Mouse (Mus musculus) neural tube, embryonic 12.5 days (tissue): ENCODE measurements around the gene Gemin4. TPM values are rescaled to one million over a fixed set of nuclear protein-coding genes. Genes with fewer than 3 reads are reported as not detected.
A peak's percentile ranks its signal among the peaks of the same experiment; 100 is the strongest.

ENCODE experiments used
- ATAC-seq: fragments of 200-750 bp; cut with Nextera tagmentation; 2 replicates; pipeline ENCODE4 v1.8.0; 2017; ENCODE audit warnings: low read depth, mild to moderate bottlenecking, moderate TSS enrichment, moderate library complexity; ENCODE audit not compliant: low FRiP score
- H3K27ac ChIP-seq: fragments of 300-500 bp; sonication (generic); 2 replicates; pipeline ENCODE4 v1.5.1; 2016
- H3K27me3 ChIP-seq: fragments of 300-500 bp; sonication (generic); replicated peaks from 2 replicates; pipeline ENCODE4 v1.6.1; 2016; ENCODE audit warnings: mild to moderate bottlenecking
- H3K36me3 ChIP-seq: fragments of 300-500 bp; sonication (generic); 2 replicates; pipeline ENCODE4 v1.6.1; 2016; ENCODE audit warnings: mild to moderate bottlenecking
- H3K4me1 ChIP-seq: fragments of 300-500 bp; sonication (generic); 2 replicates; pipeline ENCODE4 v1.6.1; 2016
- H3K4me2 ChIP-seq: fragments of 300-500 bp; sonication (generic); replicated peaks from 2 replicates; pipeline ENCODE4 v1.6.1; 2016; ENCODE audit warnings: mild to moderate bottlenecking
- H3K4me3 ChIP-seq: fragments of 300-500 bp; sonication (generic); 2 replicates; pipeline ENCODE4 v1.5.1; 2016
- H3K9ac ChIP-seq: fragments of 300-500 bp; sonication (generic); 2 replicates; pipeline ENCODE4 v1.6.1; 2016; ENCODE audit warnings: mild to moderate bottlenecking
- H3K9me3 ChIP-seq: fragments of 300-500 bp; sonication (generic); 2 replicates; pipeline ENCODE4 v1.6.1; 2016; ENCODE audit warnings: mild to moderate bottlenecking
- WGBS: fragments of 180-500 bp; shearing (Covaris S2); methylation state at CpG from one replicate; pipeline ENCODE4 v1.1.7; 2016; 5-methylcytosine and 5-hydroxymethylcytosine counted together
- polyA plus RNA-seq: library from polyadenylated mRNA; unstranded; fragments of >200 nt; fragmentation: Nextera tagmentation; extraction: Ambion mirVana; gene quantifications from 2 replicates; pipeline ENCODE4 v1.2.1, GENCODE M21; 2016

Gemin4 gene
- polyA plus RNA-seq, 1 experiment from 2014 or later, result 28.6 TPM

DNA sequence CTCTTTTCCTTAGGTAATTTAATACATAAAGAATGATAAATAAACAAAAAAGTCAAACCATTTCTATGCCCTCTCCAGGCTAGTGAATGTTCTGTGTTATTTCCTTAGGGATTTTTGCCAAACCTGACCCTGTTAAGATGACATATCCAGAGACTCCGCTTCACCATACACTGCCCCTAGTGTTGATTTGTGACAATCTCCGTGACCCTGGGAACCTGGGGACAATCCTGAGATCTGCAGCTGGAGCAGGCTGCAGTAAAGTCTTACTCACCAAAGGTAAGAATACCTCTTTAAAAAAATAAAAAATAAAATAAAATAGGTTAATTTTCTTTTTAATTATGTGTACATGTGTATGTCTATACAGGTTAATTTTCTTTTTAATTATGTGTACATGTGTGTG lies 29.8 kb upstream of the Gemin4 start:
- Histone ChIP-seq H3K9me3 (no peaks in the 10 kb centered on the region), H3K27ac (no peak overlapping the region), H3K27me3 (no peaks in the 10 kb centered on the region), H3K4me1 (peaks cover 16% of the 10 kb centered on the region), H3K36me3 (peaks cover 24% of the 10 kb centered on the region), H3K4me3 (no peak overlapping the region), H3K9ac (no peak overlapping the region), H3K4me2 (no peak overlapping the region)
- no peak for ATAC-seq
- 54% methylated on average over 2 of the region's 2 CpGs for WGBS

DNA sequence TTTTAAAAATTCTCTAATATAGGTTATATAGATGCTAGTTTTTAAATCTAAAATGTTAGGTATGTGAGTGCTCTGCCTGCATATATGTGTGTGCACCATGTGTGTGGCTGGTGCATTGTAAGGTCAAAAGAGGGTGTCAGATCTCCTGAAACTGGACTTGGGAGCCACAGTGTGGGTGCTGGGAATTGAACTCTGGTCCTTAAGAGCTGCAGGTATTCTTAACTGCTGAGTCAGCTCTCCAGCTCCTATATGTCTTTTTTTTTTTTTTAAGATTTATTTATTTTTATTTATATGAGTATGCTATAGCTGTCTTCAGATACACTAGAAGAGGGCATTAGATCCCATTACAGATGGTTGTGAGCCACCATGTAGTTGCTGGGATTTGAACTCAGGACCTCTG lies 29.0 kb upstream of the Gemin4 start:
- H3K27ac ChIP-seq, result no peak overlapping the region
- no peak overlapping the region for H3K4me2 ChIP-seq
- H3K27me3 ChIP-seq, result no peaks in the 10 kb centered on the region
- no peaks in the 10 kb centered on the region for H3K9me3 ChIP-seq
- no peak for ATAC-seq
- peaks cover 16% of the 10 kb centered on the region for H3K4me1 ChIP-seq
- H3K36me3 ChIP-seq, result peaks cover 24% of the 10 kb centered on the region
- H3K4me3 ChIP-seq, result no peak overlapping the region
- H3K9ac ChIP-seq, result no peak overlapping the region

DNA sequence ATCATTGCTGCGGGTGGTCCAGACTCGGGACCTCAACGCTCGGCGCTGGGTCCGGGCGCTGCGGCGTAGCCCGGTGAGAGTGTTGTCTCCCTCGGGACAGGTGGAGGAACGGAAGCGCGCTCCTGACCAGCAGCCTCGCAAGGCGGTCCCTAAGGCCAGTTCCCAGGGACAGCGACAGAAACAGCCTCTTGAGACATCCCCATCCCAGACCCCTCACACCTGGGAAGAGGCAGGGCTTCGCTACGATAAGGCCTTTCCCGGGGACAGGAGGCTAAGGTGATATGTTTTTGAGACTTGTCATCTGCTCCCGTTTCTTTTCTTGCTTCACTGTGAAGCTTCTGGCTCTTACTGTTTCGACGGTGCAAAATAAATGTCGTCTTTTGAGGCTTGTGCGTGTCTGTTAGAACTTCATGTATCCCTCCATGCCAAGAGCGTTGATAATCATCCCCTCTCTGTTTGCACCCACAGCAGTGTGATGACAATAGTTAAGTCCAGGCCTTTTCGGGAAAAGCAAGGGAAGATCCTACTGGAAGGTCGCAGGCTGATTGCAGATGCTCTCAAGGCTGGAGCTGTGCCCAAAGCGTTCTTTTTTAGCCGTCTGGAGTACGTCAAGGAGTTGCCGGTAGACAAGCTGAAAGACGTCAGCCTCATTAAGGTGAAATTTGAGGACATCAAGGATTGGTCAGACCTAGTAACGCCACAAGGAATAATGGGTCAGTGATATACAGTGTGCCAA lies 26.5 kb upstream of the Gemin4 start:
- Histone ChIP-seq H3K4me2 (peak overlapping the region; percentile 89), H3K4me1 (peaks cover 16% of the 10 kb centered on the region), H3K4me3 (peak overlapping the region; percentile 83), H3K9me3 (no peaks in the 10 kb centered on the region), H3K36me3 (peaks cover 12% of the 10 kb centered on the region), H3K27ac (no peak overlapping the region), H3K27me3 (no peaks in the 10 kb centered on the region), H3K9ac (peak overlapping the region; percentile 67)
- peak; percentile 73 for ATAC-seq
- WGBS, result 4% methylated on average over 34 of the region's 34 CpGs

DNA sequence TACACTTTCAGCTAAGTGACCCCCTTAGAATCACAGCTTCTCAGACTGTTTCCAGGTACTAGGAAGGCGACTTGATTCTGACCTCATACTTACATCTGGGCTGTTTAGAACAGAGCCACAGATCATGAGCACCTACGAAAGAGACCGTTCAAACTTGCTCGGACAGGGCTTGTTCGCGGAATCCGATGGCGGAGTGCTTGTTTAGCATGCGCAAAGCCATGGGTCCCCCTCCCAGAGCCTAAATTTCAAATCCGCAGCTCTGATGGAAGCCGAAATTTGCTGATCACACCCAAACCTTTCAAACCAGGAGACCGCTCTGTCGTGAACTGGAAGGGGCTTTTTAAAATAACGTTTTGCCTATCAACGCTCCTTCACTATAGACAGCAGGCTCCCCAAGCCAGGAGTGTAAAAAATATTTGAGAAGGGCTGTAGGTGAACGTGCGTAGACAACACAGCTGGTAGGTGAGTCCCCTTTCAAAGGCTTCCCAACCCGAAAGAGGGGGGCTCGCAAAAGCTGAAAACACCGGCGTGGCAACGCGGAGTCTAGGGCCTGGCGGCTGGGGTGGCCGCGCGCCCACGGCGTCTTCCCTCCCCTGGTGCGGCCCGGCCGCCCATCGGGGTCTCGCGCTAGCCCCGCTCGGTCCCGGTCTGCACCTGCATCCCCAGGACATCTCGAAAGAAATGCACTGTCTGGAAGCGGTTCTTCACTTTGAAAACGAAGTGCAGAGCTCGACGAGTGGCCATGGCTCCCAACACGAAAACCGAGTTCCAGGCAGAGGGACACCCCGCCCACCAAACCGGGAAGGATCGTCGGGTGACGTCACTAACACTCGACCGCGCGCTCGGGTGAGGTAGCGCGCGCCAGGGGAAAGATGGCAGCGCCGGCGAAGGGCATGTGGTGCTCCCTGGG lies 25.7 kb upstream of the Gemin4 start, which contains the start of the genes Mrm3 and Glod4:
Gene Mrm3, plus strand, starts transcription at position 815 of the 910 bp plus-strand sequence.
Gene Glod4, minus strand, starts transcription at position 825 of the 910 bp plus-strand sequence.
- WGBS, result under 1% methylated on average over 61 of the region's 61 CpGs
- no peaks in the 10 kb centered on the region for H3K9me3 ChIP-seq
- peak within 1 kb of the TSS; percentile 83 for H3K4me3 ChIP-seq
- H3K36me3 ChIP-seq, result peaks cover 16% of the 10 kb centered on the region
- H3K9ac ChIP-seq, result peak within 1 kb of the TSS; percentile 79
- ATAC-seq, result peak; percentile 90
- H3K27ac ChIP-seq, result no peak within 1 kb of the TSS
- H3K27me3 ChIP-seq, result no peaks in the 10 kb centered on the region
- H3K4me1 ChIP-seq, result peaks cover 16% of the 10 kb centered on the region
- peak within 1 kb of the TSS; percentile 89 for H3K4me2 ChIP-seq

DNA sequence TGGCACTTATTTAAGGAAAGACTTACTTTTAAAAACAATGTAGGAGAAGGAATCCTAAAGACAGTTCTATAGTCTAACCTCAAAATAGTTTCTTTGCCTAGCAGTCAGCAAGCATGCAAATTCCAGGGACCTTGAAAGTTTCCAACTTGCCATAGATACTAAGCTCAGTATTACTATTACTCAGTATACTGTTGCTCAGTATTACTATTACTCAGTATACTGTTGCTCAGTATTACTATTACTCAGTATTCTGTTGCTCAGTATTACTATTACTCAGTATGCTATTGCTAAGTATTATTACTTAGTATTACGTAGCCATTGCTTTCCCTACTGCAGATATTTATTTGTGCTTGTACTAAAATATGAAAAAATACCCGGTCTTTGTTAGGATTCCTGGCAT lies 22.3 kb upstream of the Gemin4 start:
- Histone ChIP-seq H3K9ac (no peak overlapping the region), H3K36me3 (peaks cover 37% of the 10 kb centered on the region), H3K4me2 (no peak overlapping the region), H3K27me3 (no peaks in the 10 kb centered on the region), H3K9me3 (no peaks in the 10 kb centered on the region), H3K27ac (no peak overlapping the region), H3K4me3 (no peak overlapping the region), H3K4me1 (peaks cover 12% of the 10 kb centered on the region)
- 97% methylated on average over 2 of the region's 2 CpGs for WGBS
- ATAC-seq, result no peak

DNA sequence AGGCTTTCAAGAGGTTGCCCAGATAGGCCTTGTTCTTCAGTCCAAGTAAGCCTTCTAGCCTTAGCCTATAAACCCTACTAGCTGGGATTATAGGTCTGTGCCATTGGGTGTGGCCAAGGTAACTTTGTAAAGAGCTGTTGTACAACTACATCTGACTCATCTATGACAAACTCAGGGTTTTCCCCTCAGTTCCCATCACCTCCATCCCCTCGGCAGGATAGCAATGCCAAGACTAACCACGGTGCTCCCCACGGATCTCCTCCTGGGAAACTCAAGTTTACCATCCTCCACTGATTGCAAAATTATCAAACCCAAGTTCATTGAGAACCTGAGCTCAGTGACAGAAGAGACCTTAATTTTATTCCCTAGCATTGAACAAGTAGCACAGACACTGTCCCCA lies 18.7 kb upstream of the Gemin4 start:
- Histone ChIP-seq H3K27ac (no peak overlapping the region), H3K27me3 (no peaks in the 10 kb centered on the region), H3K4me1 (no peaks in the 10 kb centered on the region), H3K4me2 (no peak overlapping the region), H3K9me3 (no peaks in the 10 kb centered on the region), H3K9ac (no peak overlapping the region), H3K36me3 (peaks cover 66% of the 10 kb centered on the region), H3K4me3 (no peak overlapping the region)
- 94% methylated on average over 3 of the region's 3 CpGs for WGBS
- ATAC-seq, result no peak

DNA sequence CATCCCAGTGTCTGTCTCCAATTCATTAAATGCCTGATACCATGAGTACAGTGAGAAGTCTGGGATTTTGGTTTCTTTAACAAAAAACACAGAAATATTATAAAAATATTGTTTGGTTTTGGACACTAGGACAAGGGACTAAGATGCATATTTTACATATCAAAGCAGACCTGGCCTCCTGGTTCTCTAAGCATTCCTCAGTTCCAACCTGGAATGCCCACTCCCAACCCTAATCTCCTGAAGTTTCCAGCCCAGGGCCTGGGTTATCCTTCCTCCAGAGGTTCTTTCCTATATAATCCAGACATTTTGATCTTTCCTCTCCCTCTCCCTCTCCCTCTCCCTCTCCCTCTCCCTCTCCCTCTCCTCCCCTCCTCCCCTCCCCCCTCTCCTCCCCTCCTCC lies 7.6 kb upstream of the Gemin4 start:
- Histone ChIP-seq H3K9ac (no peak overlapping the region), H3K4me3 (no peak overlapping the region), H3K36me3 (peaks cover 24% of the 10 kb centered on the region), H3K27ac (no peak overlapping the region), H3K27me3 (no peaks in the 10 kb centered on the region), H3K4me1 (no peaks in the 10 kb centered on the region), H3K4me2 (no peak overlapping the region), H3K9me3 (no peaks in the 10 kb centered on the region)
- no peak for ATAC-seq

DNA sequence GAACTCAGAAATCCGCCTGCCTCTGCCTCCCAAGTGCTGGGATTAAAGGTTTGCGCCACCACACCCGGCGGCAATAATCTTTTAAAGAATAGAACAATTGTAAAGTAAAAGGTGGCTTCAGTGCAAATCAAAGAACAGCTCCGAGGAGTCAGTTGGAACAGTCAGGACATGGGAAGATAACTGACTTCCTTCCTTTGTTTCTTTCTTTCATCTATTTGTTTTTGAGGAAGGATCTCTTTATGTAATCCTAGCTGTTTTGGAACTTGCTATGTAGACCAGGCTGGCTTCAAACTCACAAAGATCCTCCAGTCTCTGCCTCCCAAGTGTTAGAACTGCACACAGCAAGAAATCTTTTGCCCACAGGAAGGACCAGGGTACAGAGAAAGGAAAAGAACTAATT lies 7.2 kb upstream of the Gemin4 start:
- ATAC-seq, result no peak
- no peaks in the 10 kb centered on the region for H3K9me3 ChIP-seq
- no peak overlapping the region for H3K4me2 ChIP-seq
- WGBS, result 94% methylated on average over 5 of the region's 5 CpGs
- H3K9ac ChIP-seq, result no peak overlapping the region
- no peak overlapping the region for H3K4me3 ChIP-seq
- peaks cover 29% of the 10 kb centered on the region for H3K36me3 ChIP-seq
- H3K4me1 ChIP-seq, result no peaks in the 10 kb centered on the region
- no peaks in the 10 kb centered on the region for H3K27me3 ChIP-seq
- no peak overlapping the region for H3K27ac ChIP-seq

DNA sequence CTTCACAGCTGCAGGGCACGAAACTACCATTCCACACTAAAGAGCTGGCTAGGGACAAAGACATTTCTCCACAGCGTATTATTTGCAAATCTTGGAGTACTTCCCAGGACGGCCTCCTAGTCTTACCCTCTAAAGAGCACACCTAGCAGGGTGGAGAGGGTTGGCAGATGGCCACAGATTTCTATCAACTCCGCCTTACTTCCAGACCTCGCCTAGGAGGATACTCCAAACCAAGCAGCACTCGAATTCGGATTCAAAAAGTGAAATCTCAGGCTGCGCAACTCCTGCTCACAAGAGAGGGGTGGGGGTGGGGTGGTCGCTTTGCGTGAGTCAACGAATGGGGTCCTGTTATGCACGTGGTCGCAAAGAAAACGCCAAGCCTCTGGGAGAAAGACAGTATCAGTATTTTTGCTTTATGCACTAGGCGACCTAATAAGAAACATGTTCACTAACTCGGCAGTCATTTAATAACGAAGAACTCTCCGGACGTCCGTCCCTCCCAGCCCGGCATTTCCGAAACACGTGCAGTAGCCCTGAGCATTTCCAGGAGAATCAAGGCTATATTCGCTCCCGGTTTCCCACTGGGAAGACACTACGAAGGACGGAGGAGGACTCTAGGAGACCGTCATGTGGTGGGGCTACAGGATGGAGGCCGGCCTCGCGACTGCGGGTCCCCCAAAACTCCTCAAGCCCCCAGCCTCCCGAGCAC lies 629 bp downstream of the Gemin4 start:
- ATAC-seq, result peak; percentile 57
- peaks cover 33% of the 10 kb centered on the region for H3K36me3 ChIP-seq

DNA sequence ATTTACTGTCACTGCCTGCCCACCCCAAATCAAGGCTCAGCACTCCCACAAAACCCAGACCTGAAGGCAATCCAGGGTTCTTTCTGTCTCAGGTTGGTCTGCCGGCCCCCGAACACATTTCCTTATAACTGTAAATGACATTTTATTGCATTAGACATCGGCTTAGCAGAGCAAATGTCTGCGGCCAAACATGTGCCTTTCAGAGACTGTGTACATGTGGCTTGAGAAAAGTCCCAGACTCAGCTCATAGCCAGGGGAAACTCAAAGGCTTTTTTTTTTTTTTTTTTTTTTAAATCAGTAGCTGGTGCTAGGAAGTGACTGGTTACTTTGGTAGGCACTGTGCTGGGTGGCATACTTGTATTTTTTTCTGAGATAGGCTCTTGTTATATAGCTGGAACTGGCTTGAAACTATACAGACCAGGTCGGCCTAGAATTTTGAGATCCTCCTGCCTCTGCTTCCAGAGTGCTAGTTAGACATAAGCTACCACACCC lies 1.4 kb downstream of the Gemin4 start:
- H3K9me3 ChIP-seq, result no peaks in the 10 kb centered on the region
- no peak overlapping the region for H3K9ac ChIP-seq
- peaks cover 32% of the 10 kb centered on the region for H3K36me3 ChIP-seq
- WGBS, result 93% methylated on average over 5 of the region's 5 CpGs
- no peak overlapping the region for H3K27ac ChIP-seq
- ATAC-seq, result no peak
- H3K4me1 ChIP-seq, result peaks cover 5% of the 10 kb centered on the region
- peak overlapping the region; percentile 53 for H3K4me3 ChIP-seq
- H3K27me3 ChIP-seq, result no peaks in the 10 kb centered on the region
- peak overlapping the region; percentile 58 for H3K4me2 ChIP-seq

More for the DNA sequence above, 629 bp downstream of the Gemin4 start:
- Histone ChIP-seq H3K4me2 (peak overlapping the region; percentile 58), H3K27ac (0 out of 2 replicates have a peak overlapping the region, but pooled peaks have one; percentile 22), H3K27me3 (no peaks in the 10 kb centered on the region), H3K4me3 (peak overlapping the region; percentile 53), H3K9ac (peak overlapping the region; percentile 64), H3K4me1 (peaks cover 5% of the 10 kb centered on the region), H3K9me3 (no peaks in the 10 kb centered on the region)
- 4% methylated on average over 33 of the region's 33 CpGs for WGBS

DNA sequence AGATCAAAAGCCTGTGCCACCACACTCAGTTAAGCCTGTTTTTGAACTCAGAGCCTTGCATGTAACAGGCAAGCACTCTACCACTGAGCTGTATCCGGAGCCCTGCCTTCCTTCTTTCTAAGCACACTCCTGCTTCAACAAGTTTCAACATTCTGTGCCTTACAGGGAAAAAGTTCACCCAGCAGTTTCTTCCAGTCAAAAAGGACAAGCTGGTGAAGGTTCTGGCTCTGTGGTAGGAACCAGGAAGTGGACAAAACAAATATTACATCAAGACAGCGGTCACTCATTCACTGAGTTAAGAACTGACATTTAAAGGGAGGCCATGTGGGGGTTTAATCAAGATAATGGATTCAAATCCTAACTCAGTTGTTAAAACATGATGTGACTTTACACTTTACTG lies 2.5 kb downstream of the Gemin4 start:
- Histone ChIP-seq H3K27ac (no peak overlapping the region), H3K4me3 (no peak overlapping the region), H3K9me3 (no peaks in the 10 kb centered on the region), H3K4me1 (peaks cover 5% of the 10 kb centered on the region), H3K4me2 (no peak overlapping the region), H3K36me3 (peaks cover 33% of the 10 kb centered on the region), H3K9ac (no peak overlapping the region), H3K27me3 (no peaks in the 10 kb centered on the region)
- WGBS, result 91% methylated on average over 2 of the region's 2 CpGs
- ATAC-seq, result no peak

DNA sequence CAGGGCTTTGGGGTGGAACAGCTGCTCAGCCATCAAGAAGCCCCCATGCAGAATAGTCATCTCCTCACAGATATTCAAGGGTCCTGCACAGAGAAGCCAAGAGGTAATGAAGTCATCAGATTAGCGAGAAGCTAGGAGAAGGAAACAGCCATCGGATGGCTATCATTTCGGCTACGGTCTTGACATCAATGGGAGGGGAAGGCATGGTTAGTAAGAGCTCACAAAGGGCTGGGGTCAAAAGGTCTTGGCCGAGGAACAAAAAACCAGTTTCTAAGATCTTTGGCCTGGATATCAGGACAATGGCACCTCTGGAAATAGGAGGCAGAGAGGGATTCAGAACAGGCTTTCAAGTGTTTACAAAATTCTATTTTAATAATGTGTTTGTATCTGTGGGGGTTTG lies 3.6 kb downstream of the Gemin4 start:
- Histone ChIP-seq H3K36me3 (peaks cover 40% of the 10 kb centered on the region), H3K4me2 (no peak overlapping the region), H3K4me3 (no peak overlapping the region), H3K9ac (no peak overlapping the region), H3K27ac (no peak overlapping the region), H3K27me3 (no peaks in the 10 kb centered on the region), H3K4me1 (peaks cover 5% of the 10 kb centered on the region), H3K9me3 (no peaks in the 10 kb centered on the region)
- WGBS, result 28% methylated on average over 5 of the region's 5 CpGs
- ATAC-seq, result no peak
